Mouse (Mus musculus): Measurements from ENCODE around the gene Rnf24. TPM values are rescaled to one million over a fixed set of nuclear protein-coding genes. Genes with fewer than 3 reads are reported as not detected.
"Not testable (repeated sequence)": the region's sequence is repeated elsewhere in the genome, so short reads cannot be mapped to it uniquely, and the experiment has no call there.

Rnf24 gene
- polyA plus RNA-seq, 1 experiment from 2014 or later = 17.4 TPM

- H3K27ac ChIP-seq = peak overlapping the region; percentile 98
- H3K4me3 ChIP-seq (replicated peaks; ENCODE audit: low read length) = peak overlapping the region; percentile 90
- no peaks in the 10 kb centered on the region for H3K36me3 ChIP-seq (replicated peaks; ENCODE audit: control insufficient read depth, insufficient read depth)
- H3K4me1 ChIP-seq (replicated peaks; ENCODE audit: control insufficient read depth, insufficient read depth, low read length) = peaks cover 19% of the 10 kb centered on the region
- H3K9me3 ChIP-seq (ENCODE audit: control insufficient read depth, low read length) = no peaks in the 10 kb centered on the region
- 11% methylated on average over 10 of the region's 10 CpGs for WGBS
- H3K27me3 ChIP-seq (ENCODE audit: control insufficient read depth, insufficient read depth, low read length) = no peaks in the 10 kb centered on the region
- peak overlapping the region; percentile 98 for H3K9ac ChIP-seq
- DNase-seq (ENCODE audit: low spot score) (no peak), ATAC-seq (ENCODE audit: low FRiP score) (no peak)
- H3K4me2 ChIP-seq (replicated peaks) = peak overlapping the region; percentile 77
Measured at GRCm38 (mm10) chr2:131351471-131351870, 1.2 kb downstream of the Rnf24 start.

DNA sequence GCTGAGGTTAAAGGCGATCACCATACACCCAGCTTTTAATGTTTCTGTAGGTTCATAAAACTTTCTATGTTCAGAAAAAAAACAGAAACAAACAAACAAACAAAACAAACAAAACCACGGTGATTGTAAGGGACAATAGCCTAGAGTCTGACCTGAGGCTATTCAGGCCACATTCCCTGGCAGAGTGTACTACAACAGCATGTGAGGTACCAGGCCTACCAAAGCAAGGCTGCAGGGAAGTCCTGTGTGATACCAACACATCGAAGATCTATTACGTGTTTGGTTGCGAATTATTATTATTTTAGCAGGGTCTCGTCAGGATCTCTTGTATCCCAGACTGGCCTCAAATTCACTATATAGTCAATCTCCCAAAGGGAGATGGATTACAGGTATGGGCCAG is 2.4 kb downstream of the Rnf24 start:
- ATAC-seq (ENCODE audit: low FRiP score) (no peak), DNase-seq (ENCODE audit: low spot score) (no peak)
- 88% methylated on average over 6 of the region's 6 CpGs for WGBS
- Histone ChIP-seq H3K27me3 (ENCODE audit: control insufficient read depth, insufficient read depth, low read length) (no peaks in the 10 kb centered on the region), H3K9ac (0 out of 2 replicates have a peak overlapping the region, but pooled peaks have one; percentile 25), H3K9me3 (ENCODE audit: control insufficient read depth, low read length) (no peaks in the 10 kb centered on the region), H3K36me3 (replicated peaks; ENCODE audit: control insufficient read depth, insufficient read depth) (no peaks in the 10 kb centered on the region), H3K4me3 (replicated peaks; ENCODE audit: low read length) (peak overlapping the region; percentile 9; the same call in 1 of the 2 replicates), H3K4me2 (replicated peaks) (peak overlapping the region; percentile 29), H3K27ac (no peak overlapping the region), H3K4me1 (replicated peaks; ENCODE audit: control insufficient read depth, insufficient read depth, low read length) (peaks cover 19% of the 10 kb centered on the region)

- H3K9me3 ChIP-seq (ENCODE audit: control insufficient read depth, low read length) = no peaks in the 10 kb centered on the region
- H3K27ac ChIP-seq = no peak overlapping the region
- no peak overlapping the region for H3K9ac ChIP-seq
- ATAC-seq (ENCODE audit: low FRiP score) (no peak), DNase-seq (ENCODE audit: low spot score) (no peak)
- no peaks in the 10 kb centered on the region for H3K27me3 ChIP-seq (ENCODE audit: control insufficient read depth, insufficient read depth, low read length)
- H3K4me2 ChIP-seq (replicated peaks) = no peak overlapping the region
- H3K4me1 ChIP-seq (replicated peaks; ENCODE audit: control insufficient read depth, insufficient read depth, low read length) = peaks cover 11% of the 10 kb centered on the region
- WGBS = 40% methylated on average over 3 of the region's 3 CpGs
- no peak overlapping the region for H3K4me3 ChIP-seq (replicated peaks; ENCODE audit: low read length)
- H3K36me3 ChIP-seq (replicated peaks; ENCODE audit: control insufficient read depth, insufficient read depth) = no peaks in the 10 kb centered on the region
Measured at GRCm38 (mm10) chr2:131345556-131345955, 7.1 kb downstream of the Rnf24 start.

DNA sequence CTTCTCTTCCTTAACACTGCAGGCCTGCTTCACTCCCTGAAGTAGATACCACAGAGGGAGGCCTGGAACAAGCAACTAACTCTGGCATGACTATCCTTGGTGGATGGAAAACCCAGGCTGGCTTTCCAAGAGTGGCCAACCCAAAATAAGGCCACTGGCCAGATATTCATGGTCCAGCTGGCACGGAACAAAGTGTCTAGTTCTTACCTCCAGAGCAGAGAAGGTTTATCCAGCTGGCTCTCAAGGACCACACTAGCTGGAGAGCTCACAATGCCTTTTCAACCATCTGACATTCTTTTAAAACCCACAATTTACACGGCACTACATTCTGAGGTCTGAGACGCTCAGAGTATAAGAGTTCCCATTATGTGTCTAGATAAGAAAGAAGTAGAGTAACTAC is 8.2 kb downstream of the Rnf24 start:
- H3K4me2 ChIP-seq (replicated peaks) = no peak overlapping the region
- DNase-seq (ENCODE audit: low spot score) (no peak), ATAC-seq (ENCODE audit: low FRiP score) (no peak; the same call in 1 of the 2 replicates)
- H3K27me3 ChIP-seq (ENCODE audit: control insufficient read depth, insufficient read depth, low read length) = no peaks in the 10 kb centered on the region
- no peaks in the 10 kb centered on the region for H3K9me3 ChIP-seq (ENCODE audit: control insufficient read depth, low read length)
- H3K9ac ChIP-seq = no peak overlapping the region
- H3K27ac ChIP-seq = no peak overlapping the region
- no peaks in the 10 kb centered on the region for H3K36me3 ChIP-seq (replicated peaks; ENCODE audit: control insufficient read depth, insufficient read depth)
- H3K4me1 ChIP-seq (replicated peaks; ENCODE audit: control insufficient read depth, insufficient read depth, low read length) = no peaks in the 10 kb centered on the region; the same call in none of the 2 replicates
- 68% methylated on average over 3 of the region's 3 CpGs for WGBS
- no peak overlapping the region for H3K4me3 ChIP-seq (replicated peaks; ENCODE audit: low read length)

DNA sequence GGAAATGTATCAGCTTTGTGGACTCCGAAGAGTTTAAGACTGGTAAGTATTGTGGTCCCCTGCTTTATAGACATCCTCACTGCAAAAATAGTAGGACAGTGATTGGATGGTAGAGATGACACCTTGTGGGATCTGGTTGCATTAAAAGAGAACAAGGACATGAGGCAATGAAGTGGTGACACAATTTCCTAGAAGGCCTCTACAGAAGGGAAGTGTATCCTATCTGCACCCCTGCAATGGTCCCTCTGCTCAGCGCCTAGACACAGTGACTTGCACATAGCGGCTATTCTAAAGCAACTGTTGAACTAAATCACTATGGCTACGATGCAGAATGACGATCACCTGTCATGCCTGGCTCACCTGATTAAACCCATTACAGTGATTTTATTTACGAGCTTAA is 15.1 kb downstream of the Rnf24 start:
- DNase-seq (ENCODE audit: low spot score) (no peak), ATAC-seq (ENCODE audit: low FRiP score) (no peak)
- Histone ChIP-seq H3K9me3 (ENCODE audit: control insufficient read depth, low read length) (no peaks in the 10 kb centered on the region), H3K27me3 (ENCODE audit: control insufficient read depth, insufficient read depth, low read length) (no peaks in the 10 kb centered on the region), H3K4me2 (replicated peaks) (no peak overlapping the region), H3K4me3 (replicated peaks; ENCODE audit: low read length) (no peak overlapping the region), H3K4me1 (replicated peaks; ENCODE audit: control insufficient read depth, insufficient read depth, low read length) (no peaks in the 10 kb centered on the region), H3K36me3 (replicated peaks; ENCODE audit: control insufficient read depth, insufficient read depth) (no peaks in the 10 kb centered on the region), H3K9ac (no peak overlapping the region), H3K27ac (no peak overlapping the region)
- 90% methylated on average over 6 of the region's 6 CpGs for WGBS

- H3K9ac ChIP-seq = no peak overlapping the region
- WGBS = 79% methylated on average over 3 of the region's 3 CpGs
- H3K4me1 ChIP-seq (replicated peaks; ENCODE audit: control insufficient read depth, insufficient read depth, low read length) = no peaks in the 10 kb centered on the region
- no peak overlapping the region for H3K4me2 ChIP-seq (replicated peaks)
- no peak overlapping the region for H3K4me3 ChIP-seq (replicated peaks; ENCODE audit: low read length)
- H3K27ac ChIP-seq = no peak overlapping the region
- no peaks in the 10 kb centered on the region for H3K27me3 ChIP-seq (ENCODE audit: control insufficient read depth, insufficient read depth, low read length)
- H3K9me3 ChIP-seq (ENCODE audit: control insufficient read depth, low read length) = no peaks in the 10 kb centered on the region
- ATAC-seq (ENCODE audit: low FRiP score) (no peak), DNase-seq (ENCODE audit: low spot score) (no peak)
- H3K36me3 ChIP-seq (replicated peaks; ENCODE audit: control insufficient read depth, insufficient read depth) = no peaks in the 10 kb centered on the region
Measured at GRCm38 (mm10) chr2:131330548-131330947, 22.1 kb downstream of the Rnf24 start.

DNA sequence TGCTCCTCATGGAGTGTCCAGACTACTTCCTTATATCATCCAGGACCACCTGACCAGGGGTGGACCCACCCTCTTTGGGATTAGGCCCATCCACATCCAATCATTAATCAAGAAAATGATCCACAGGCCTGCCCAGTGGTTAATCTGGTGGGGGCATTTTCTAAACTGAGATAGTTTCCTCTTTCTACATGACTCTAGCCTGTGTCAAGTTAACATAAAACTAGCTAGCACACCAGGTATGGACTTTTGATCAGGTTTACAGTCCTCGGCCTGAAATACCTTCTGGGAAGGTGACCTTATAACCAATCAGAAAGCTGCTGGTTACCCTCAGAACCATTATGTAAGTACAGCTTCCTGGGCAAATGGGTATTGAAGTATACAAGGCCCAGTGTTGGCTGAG is 23.7 kb downstream of the Rnf24 start:
- no peaks in the 10 kb centered on the region for H3K27me3 ChIP-seq (ENCODE audit: control insufficient read depth, insufficient read depth, low read length)
- no peak for DNase-seq (ENCODE audit: low spot score)
- H3K27ac ChIP-seq = no peak overlapping the region
- WGBS = 93% methylated on average over 1 of the region's 1 CpGs
- no peak for ATAC-seq (ENCODE audit: low FRiP score)
- H3K9ac ChIP-seq = no peak overlapping the region
- no peak overlapping the region for H3K4me3 ChIP-seq (replicated peaks; ENCODE audit: low read length)
- H3K4me2 ChIP-seq (replicated peaks) = no peak overlapping the region
- no peaks in the 10 kb centered on the region for H3K36me3 ChIP-seq (replicated peaks; ENCODE audit: control insufficient read depth, insufficient read depth)
- no peaks in the 10 kb centered on the region for H3K4me1 ChIP-seq (replicated peaks; ENCODE audit: control insufficient read depth, insufficient read depth, low read length)
- no peaks in the 10 kb centered on the region for H3K9me3 ChIP-seq (ENCODE audit: control insufficient read depth, low read length)

GRCm38 (mm10) chr2:131326044-131326443 is 26.6 kb downstream of the Rnf24 start:
- Histone ChIP-seq H3K4me3 (replicated peaks; ENCODE audit: low read length) (no peak overlapping the region), H3K27me3 (ENCODE audit: control insufficient read depth, insufficient read depth, low read length) (no peaks in the 10 kb centered on the region), H3K4me1 (replicated peaks; ENCODE audit: control insufficient read depth, insufficient read depth, low read length) (no peaks in the 10 kb centered on the region), H3K4me2 (replicated peaks) (no peak overlapping the region), H3K27ac (no peak overlapping the region), H3K36me3 (replicated peaks; ENCODE audit: control insufficient read depth, insufficient read depth) (no peaks in the 10 kb centered on the region), H3K9ac (no peak overlapping the region), H3K9me3 (ENCODE audit: control insufficient read depth, low read length) (no peaks in the 10 kb centered on the region)
- ATAC-seq (ENCODE audit: low FRiP score) (no peak), DNase-seq (ENCODE audit: low spot score) (no peak)
- WGBS = 76% methylated on average over 3 of the region's 3 CpGs

GRCm38 (mm10) chr2:131323675-131324074 is 29.0 kb downstream of the Rnf24 start:
- H3K27ac ChIP-seq = no peak overlapping the region
- H3K9ac ChIP-seq = no peak overlapping the region
- H3K4me2 ChIP-seq (replicated peaks) = no peak overlapping the region
- H3K36me3 ChIP-seq (replicated peaks; ENCODE audit: control insufficient read depth, insufficient read depth) = no peaks in the 10 kb centered on the region
- WGBS = 93% methylated on average over 1 of the region's 1 CpGs
- H3K27me3 ChIP-seq (ENCODE audit: control insufficient read depth, insufficient read depth, low read length) = no peaks in the 10 kb centered on the region
- no peak for ATAC-seq (ENCODE audit: low FRiP score)
- DNase-seq (ENCODE audit: low spot score) = no peak
- no peaks in the 10 kb centered on the region; the same call in 1 of the 2 replicates for H3K9me3 ChIP-seq (ENCODE audit: control insufficient read depth, low read length)
- no peak overlapping the region for H3K4me3 ChIP-seq (replicated peaks; ENCODE audit: low read length)
- H3K4me1 ChIP-seq (replicated peaks; ENCODE audit: control insufficient read depth, insufficient read depth, low read length) = no peaks in the 10 kb centered on the region

DNA sequence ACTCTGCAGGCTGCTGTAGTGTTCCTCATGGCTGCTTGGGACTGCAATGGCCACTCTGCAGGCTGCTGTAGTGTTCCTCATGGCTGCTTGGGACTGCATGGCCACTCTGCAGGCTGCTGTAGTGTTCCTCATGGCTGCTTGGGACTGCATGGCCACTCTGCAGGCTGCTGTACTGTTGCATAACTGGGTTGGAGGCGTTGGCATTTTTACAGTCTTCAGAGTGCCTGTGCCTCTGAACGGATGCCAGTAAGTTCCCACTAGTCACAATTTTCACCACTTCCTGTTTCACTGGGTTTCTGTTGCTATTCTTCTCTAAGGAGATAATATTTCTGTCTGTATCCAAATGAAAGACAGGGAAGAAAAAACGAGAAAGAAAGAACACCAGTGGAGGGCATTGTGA is 31.5 kb downstream of the Rnf24 start:
- H3K27me3 ChIP-seq (ENCODE audit: control insufficient read depth, insufficient read depth, low read length); H3K4me2 ChIP-seq (replicated peaks); H3K36me3 ChIP-seq (replicated peaks; ENCODE audit: control insufficient read depth, insufficient read depth); H3K4me3 ChIP-seq (replicated peaks; ENCODE audit: low read length); DNase-seq (ENCODE audit: low spot score); H3K9ac ChIP-seq; H3K27ac ChIP-seq; ATAC-seq (ENCODE audit: low FRiP score); H3K4me1 ChIP-seq (replicated peaks; ENCODE audit: control insufficient read depth, insufficient read depth, low read length): not testable (repeated sequence)
- WGBS = 74% methylated on average over 3 of the region's 3 CpGs
- peaks cover 13% of the 10 kb centered on the region for H3K9me3 ChIP-seq (ENCODE audit: control insufficient read depth, low read length)
